Mouse (Mus musculus): ENCODE measurements around the gene Arl4c. TPM values are rescaled to one million over a fixed set of nuclear protein-coding genes. Genes with fewer than 3 reads are reported as not detected.

The Arl4c gene
- polyA plus RNA-seq, 1 experiment = 71.3 TPM

- no peaks in the 10 kb centered on the region for H3K27me3 ChIP-seq (ENCODE audit: control insufficient read depth, insufficient read depth, low read length)
- H3K36me3 ChIP-seq (ENCODE audit: control insufficient read depth, insufficient read depth, low read length) = no peaks in the 10 kb centered on the region
- peak overlapping the region; percentile 93; the same call in 1 of the 2 replicates for H3K27ac ChIP-seq (ENCODE audit: control insufficient read depth, insufficient read depth, low read length)
- DNase-seq = peak; percentile 58
- H3K4me3 ChIP-seq (ENCODE audit: control insufficient read depth, insufficient read depth, low read length) = no peak overlapping the region
- peaks cover 61% of the 10 kb centered on the region for H3K4me1 ChIP-seq (replicated peaks; ENCODE audit: control insufficient read depth, insufficient read depth, low read length)
- WGBS = 18% methylated on average over 4 of the region's 4 CpGs
- no peak for TF ChIP-seq POLR2A (IDR thresholded peaks at IDR 0.05; ENCODE audit: control insufficient read depth, extremely low read depth, insufficient read depth, low read length, poor library complexity)
- TF ChIP-seq CTCF (IDR thresholded peaks at IDR 0.05; ENCODE audit: borderline replicate concordance, control insufficient read depth, extremely low read depth, insufficient read depth, low read length, poor library complexity) = no peak
Observed at GRCm38 (mm10) chr1:88681596-88681995, 20.4 kb downstream of the Arl4c start.

GRCm38 (mm10) chr1:88680804-88681203 lies 21.2 kb downstream of the Arl4c start:
- Histone ChIP-seq H3K27me3 (ENCODE audit: control insufficient read depth, insufficient read depth, low read length) (no peaks in the 10 kb centered on the region), H3K36me3 (ENCODE audit: control insufficient read depth, insufficient read depth, low read length) (no peaks in the 10 kb centered on the region), H3K27ac (ENCODE audit: control insufficient read depth, insufficient read depth, low read length) (peak overlapping the region; percentile 93), H3K4me1 (replicated peaks; ENCODE audit: control insufficient read depth, insufficient read depth, low read length) (peaks cover 57% of the 10 kb centered on the region), H3K4me3 (ENCODE audit: control insufficient read depth, insufficient read depth, low read length) (no peak overlapping the region)
- DNase-seq = no peak
- 82% methylated on average over 3 of the region's 3 CpGs for WGBS
- TF ChIP-seq POLR2A (IDR thresholded peaks at IDR 0.05; ENCODE audit: control insufficient read depth, extremely low read depth, insufficient read depth, low read length, poor library complexity) = no peak

- H3K27ac ChIP-seq (ENCODE audit: control insufficient read depth, insufficient read depth, low read length) = no peak overlapping the region
- no peaks in the 10 kb centered on the region for H3K36me3 ChIP-seq (ENCODE audit: control insufficient read depth, insufficient read depth, low read length)
- H3K27me3 ChIP-seq (ENCODE audit: control insufficient read depth, insufficient read depth, low read length) = no peaks in the 10 kb centered on the region
- H3K4me1 ChIP-seq (replicated peaks; ENCODE audit: control insufficient read depth, insufficient read depth, low read length) = peaks cover 45% of the 10 kb centered on the region
- DNase-seq = no peak
- TF ChIP-seq POLR2A (IDR thresholded peaks at IDR 0.05; ENCODE audit: control insufficient read depth, extremely low read depth, insufficient read depth, low read length, poor library complexity) (no peak), CTCF (IDR thresholded peaks at IDR 0.05; ENCODE audit: borderline replicate concordance, control insufficient read depth, extremely low read depth, insufficient read depth, low read length, poor library complexity) (no peak)
- no peak overlapping the region for H3K4me3 ChIP-seq (ENCODE audit: control insufficient read depth, insufficient read depth, low read length)
- WGBS = 96% methylated on average over 3 of the region's 3 CpGs
Observed at GRCm38 (mm10) chr1:88678231-88678739, 23.7 kb downstream of the Arl4c start.

GRCm38 (mm10) chr1:88670807-88671206 lies 31.2 kb downstream of the Arl4c start:
- H3K27ac ChIP-seq (ENCODE audit: control insufficient read depth, insufficient read depth, low read length) = no peak overlapping the region
- no peak for TF ChIP-seq POLR2A (IDR thresholded peaks at IDR 0.05; ENCODE audit: control insufficient read depth, extremely low read depth, insufficient read depth, low read length, poor library complexity)
- TF ChIP-seq CTCF (IDR thresholded peaks at IDR 0.05; ENCODE audit: borderline replicate concordance, control insufficient read depth, extremely low read depth, insufficient read depth, low read length, poor library complexity) = no peak
- no peak for DNase-seq
- H3K4me1 ChIP-seq (replicated peaks; ENCODE audit: control insufficient read depth, insufficient read depth, low read length) = peaks cover 16% of the 10 kb centered on the region
- no peaks in the 10 kb centered on the region for H3K36me3 ChIP-seq (ENCODE audit: control insufficient read depth, insufficient read depth, low read length)
- 88% methylated on average over 4 of the region's 4 CpGs for WGBS
- H3K4me3 ChIP-seq (ENCODE audit: control insufficient read depth, insufficient read depth, low read length) = no peak overlapping the region
- no peaks in the 10 kb centered on the region for H3K27me3 ChIP-seq (ENCODE audit: control insufficient read depth, insufficient read depth, low read length)

GRCm38 (mm10) chr1:88668846-88669810 lies 32.9 kb downstream of the Arl4c start:
- H3K4me3 ChIP-seq (ENCODE audit: control insufficient read depth, insufficient read depth, low read length) = no peak overlapping the region
- no peak for DNase-seq
- H3K36me3 ChIP-seq (ENCODE audit: control insufficient read depth, insufficient read depth, low read length) = no peaks in the 10 kb centered on the region
- peaks cover 8% of the 10 kb centered on the region for H3K4me1 ChIP-seq (replicated peaks; ENCODE audit: control insufficient read depth, insufficient read depth, low read length)
- H3K27ac ChIP-seq (ENCODE audit: control insufficient read depth, insufficient read depth, low read length) = no peak overlapping the region
- no peaks in the 10 kb centered on the region for H3K27me3 ChIP-seq (ENCODE audit: control insufficient read depth, insufficient read depth, low read length)
- 92% methylated on average over 14 of the region's 14 CpGs for WGBS
- TF ChIP-seq POLR2A (IDR thresholded peaks at IDR 0.05; ENCODE audit: control insufficient read depth, extremely low read depth, insufficient read depth, low read length, poor library complexity) (no peak), CTCF (IDR thresholded peaks at IDR 0.05; ENCODE audit: borderline replicate concordance, control insufficient read depth, extremely low read depth, insufficient read depth, low read length, poor library complexity) (no peak)

GRCm38 (mm10) chr1:88668353-88668752 lies 33.7 kb downstream of the Arl4c start:
- no peak for DNase-seq
- peaks cover 8% of the 10 kb centered on the region for H3K4me1 ChIP-seq (replicated peaks; ENCODE audit: control insufficient read depth, insufficient read depth, low read length)
- H3K36me3 ChIP-seq (ENCODE audit: control insufficient read depth, insufficient read depth, low read length) = no peaks in the 10 kb centered on the region
- no peak overlapping the region for H3K4me3 ChIP-seq (ENCODE audit: control insufficient read depth, insufficient read depth, low read length)
- H3K27me3 ChIP-seq (ENCODE audit: control insufficient read depth, insufficient read depth, low read length) = no peaks in the 10 kb centered on the region
- 88% methylated on average over 7 of the region's 7 CpGs for WGBS
- H3K27ac ChIP-seq (ENCODE audit: control insufficient read depth, insufficient read depth, low read length) = no peak overlapping the region
- TF ChIP-seq POLR2A (IDR thresholded peaks at IDR 0.05; ENCODE audit: control insufficient read depth, extremely low read depth, insufficient read depth, low read length, poor library complexity) (no peak), CTCF (IDR thresholded peaks at IDR 0.05; ENCODE audit: borderline replicate concordance, control insufficient read depth, extremely low read depth, insufficient read depth, low read length, poor library complexity) (no peak)

Data from thymus, adult 2 months (tissue).